Mouse (Mus musculus) megakaryocyte, adult 5-6 weeks (primary cell): Measurements from ENCODE around the gene Tmem231. TPM values are rescaled to one million over a fixed set of nuclear protein-coding genes. Genes with fewer than 3 reads are reported as not detected.
"Not testable (repeated sequence)": the region's sequence is repeated elsewhere in the genome, so short reads cannot be mapped to it uniquely, and the experiment has no call there.

Experiments used
- ATAC-seq: 2 replicates; pipeline ENCODE4 v1.8.0; 2016; ENCODE audit warnings: mild to moderate bottlenecking, inconsistent platforms; ENCODE audit not compliant: poor library complexity, severe bottlenecking
- total RNA-seq, 2 experiments: library from RNA; stranded (forward) in 1 of 2; stranded (reverse) in 1 of 2; fragments of 153-499, 151-499 nt in 1 of 2; fragments of 221-1000, 200-1000 nt in 1 of 2; gene quantifications; 2 replicates each; pipeline versions ENCODE4 v1.2.3 to v1.2.4; 2015 to 2017

The Tmem231 gene
- total RNA-seq, 2 experiments from 2014 or later, result not detected

DNA sequence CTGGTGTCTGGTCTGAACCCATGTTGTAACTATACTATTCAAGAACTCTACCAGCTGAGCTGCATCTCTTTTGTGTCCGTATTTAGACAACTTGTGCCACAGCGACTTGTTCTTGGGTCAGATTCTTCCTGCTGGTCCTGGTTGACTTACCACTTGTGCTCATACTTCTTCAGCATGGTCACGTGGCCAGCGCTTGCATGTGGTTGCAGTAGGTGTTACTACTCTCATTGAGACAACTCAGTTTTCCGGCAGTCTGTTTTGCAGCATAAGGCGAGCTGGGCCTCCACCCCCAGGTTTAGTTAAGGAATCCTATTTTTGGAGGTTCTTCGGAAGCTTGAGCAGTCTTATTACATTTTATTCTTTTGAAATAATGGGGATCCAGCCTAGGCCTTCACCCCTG, 17.6 kb upstream of the Tmem231 start:
- no peak for ATAC-seq

DNA sequence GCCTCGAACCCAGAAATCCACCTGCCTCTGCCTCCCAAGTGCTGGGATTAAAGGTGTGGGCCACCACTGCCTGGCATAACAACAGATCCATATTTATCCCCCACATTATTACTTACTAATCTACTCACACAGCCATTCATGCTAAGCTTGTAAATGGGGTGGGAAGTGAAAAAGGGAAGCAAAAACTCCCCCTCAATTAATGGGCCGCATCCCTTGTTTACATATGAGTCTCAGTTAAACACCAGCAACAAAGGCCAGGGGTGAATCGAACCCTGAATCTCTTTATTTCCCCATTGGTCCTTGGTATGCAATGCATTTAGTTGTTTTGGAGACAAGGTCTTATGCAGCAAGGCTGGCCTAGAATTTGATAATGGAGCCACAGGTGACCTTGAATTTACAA, 17.2 kb upstream of the Tmem231 start:
- no peak for ATAC-seq

DNA sequence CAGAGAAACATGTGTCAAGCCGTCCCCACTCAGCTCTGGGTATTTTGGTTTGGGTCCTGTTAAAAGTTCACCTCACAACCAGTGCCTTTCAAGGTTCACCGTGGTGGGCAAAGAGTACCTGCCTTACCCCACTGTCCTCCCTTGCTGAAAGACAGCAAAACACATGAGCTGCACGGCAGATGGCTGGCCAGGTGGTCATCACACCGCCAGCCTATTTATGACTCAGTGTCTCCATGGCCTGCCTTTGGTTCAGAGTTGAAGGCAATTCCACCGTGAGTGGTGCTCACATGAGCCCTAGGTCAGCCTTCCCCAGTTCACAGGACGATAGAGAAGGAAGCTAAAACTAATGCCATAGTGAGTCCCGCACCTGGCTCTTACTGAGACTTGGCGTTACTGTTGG, 14.3 kb upstream of the Tmem231 start:
- no peak for ATAC-seq

DNA sequence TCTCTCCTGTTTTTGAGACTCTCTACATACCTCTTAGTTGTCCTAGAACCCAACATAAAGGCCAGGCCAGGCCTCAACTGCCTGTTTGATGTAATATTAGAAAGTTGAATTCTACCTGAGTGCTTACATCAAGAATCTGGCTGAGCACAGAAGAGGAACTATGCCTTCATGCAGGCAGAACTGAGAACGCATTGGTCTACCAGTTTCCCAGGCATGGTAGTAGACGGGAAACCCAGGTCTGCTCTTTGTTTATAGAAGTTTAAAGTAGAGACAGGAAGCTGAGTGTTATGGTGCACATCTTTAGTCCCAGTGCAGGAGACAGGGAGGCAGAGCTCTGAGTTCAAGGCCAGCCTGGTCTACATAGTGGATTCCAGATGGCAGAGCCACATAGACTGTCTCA, 13.5 kb upstream of the Tmem231 start:
- peak; percentile 59; the same call in 1 of the 2 replicates for ATAC-seq

- no peak for ATAC-seq
Measured at GRCm38 (mm10) chr8:111943544-111943943, 9.9 kb upstream of the Tmem231 start.

- peak; percentile 34 for ATAC-seq
Measured at GRCm38 (mm10) chr8:111941101-111941454, 7.4 kb upstream of the Tmem231 start.

GRCm38 (mm10) chr8:111940171-111941100, 6.8 kb upstream of the Tmem231 start, which contains the start of gene Gabarapl2:
Gene Gabarapl2, plus strand, starts transcription at chr8:111940703.
- ATAC-seq, result peak; percentile 93

GRCm38 (mm10) chr8:111939516-111940142, 5.9 kb upstream of the Tmem231 start:
- peak; percentile 63 for ATAC-seq

GRCm38 (mm10) chr8:111938076-111938985, 4.7 kb upstream of the Tmem231 start:
- ATAC-seq, result not testable (repeated sequence)

DNA sequence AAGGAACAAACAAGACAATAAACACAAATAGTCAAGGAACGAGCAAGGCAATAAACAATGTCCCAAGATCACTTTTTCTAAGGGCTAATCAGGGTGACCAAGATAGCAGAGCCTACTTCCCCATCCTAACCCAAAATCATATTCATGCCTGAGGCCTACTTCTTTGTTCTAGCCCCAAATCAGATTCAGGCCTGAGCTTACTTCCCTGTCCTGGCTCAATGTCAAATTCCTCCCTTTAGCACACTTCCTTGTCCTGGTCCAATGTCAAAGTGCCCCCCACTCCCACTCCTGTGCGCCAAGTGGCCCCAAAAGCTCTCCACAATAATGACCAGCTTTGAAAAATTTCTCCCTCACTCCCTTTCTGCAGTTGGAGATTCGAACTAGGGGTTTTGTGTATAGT, 3.5 kb upstream of the Tmem231 start:
- ATAC-seq, result no peak

DNA sequence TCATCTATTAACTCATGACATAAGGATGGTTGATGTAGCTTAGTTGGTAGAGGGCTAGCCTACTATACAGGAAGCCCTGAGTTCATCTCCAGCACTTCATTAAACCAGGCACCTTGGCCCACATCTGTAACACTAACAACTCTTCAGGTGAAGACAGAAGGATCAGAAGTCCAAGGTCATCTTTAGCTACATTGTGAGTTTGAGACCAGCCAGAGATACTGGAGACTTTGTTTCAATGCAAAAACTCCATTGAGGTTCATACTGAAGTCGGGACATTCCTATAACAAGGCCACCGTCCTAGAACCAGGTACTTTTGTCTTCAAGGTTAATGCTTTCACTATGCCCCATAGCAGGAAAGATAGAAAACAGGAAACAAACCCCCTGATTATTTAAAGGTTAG, 520 bp upstream of the Tmem231 start:
- no peak for ATAC-seq

GRCm38 (mm10) chr8:111932580-111933336, 923 bp downstream of the Tmem231 start:
- ATAC-seq, result peak; percentile 48

- no peak for ATAC-seq
Measured at GRCm38 (mm10) chr8:111931721-111932120, 2.0 kb downstream of the Tmem231 start.

GRCm38 (mm10) chr8:111929648-111930344, 3.9 kb downstream of the Tmem231 start:
- 0 out of 2 replicates have a peak, but pooled peaks have one; percentile 15 for ATAC-seq

GRCm38 (mm10) chr8:111924976-111925375, 8.7 kb downstream of the Tmem231 start:
- ATAC-seq, result no peak

GRCm38 (mm10) chr8:111923383-111923804, 10.3 kb downstream of the Tmem231 start:
- peak; percentile 85 for ATAC-seq

- no peak for ATAC-seq
Measured at GRCm38 (mm10) chr8:111920971-111921370, 12.7 kb downstream of the Tmem231 start.

DNA sequence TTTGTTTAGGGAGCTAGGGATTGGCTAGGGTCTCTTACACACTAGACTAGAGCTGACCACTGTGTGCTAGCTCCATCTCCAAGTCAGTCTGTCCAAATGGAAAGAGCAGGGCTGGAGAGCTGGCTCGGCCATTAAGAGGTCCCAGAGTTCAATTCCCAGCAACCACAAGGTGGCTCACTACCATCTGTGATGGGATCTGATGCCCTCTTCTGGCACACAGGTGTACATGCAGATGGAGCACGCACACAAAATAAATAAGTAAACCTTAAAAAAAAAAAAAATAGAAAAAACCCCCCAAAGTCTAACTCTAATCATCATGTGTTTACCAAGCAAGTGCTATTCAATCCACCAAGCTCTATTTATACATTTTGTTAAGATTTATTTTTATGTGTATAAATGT, 14.0 kb downstream of the Tmem231 start:
- ATAC-seq, result no peak

- ATAC-seq, result no peak
Measured at GRCm38 (mm10) chr8:111912860-111913432, 20.7 kb downstream of the Tmem231 start.
